8 mouse cellular contexts compared by ENCODE assay signal in the genomic region with DNA sequence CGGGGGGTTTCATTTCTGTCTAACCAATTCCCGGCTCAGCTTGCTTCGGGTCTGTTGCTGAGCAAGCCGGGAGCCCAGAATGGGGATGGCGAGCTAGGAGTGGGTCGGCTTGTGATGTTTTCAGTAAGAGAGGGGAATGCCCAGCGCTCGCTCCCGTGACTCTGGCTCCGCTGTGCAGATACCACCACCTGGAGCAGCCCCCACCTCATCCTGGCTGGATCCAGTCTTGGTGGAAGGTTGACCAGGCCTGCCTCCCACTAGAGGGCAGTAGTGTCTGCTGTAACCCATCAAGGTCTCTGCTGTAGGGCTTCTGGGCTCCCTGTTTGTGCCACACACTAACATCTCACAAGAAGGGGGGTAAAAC. TPM values are rescaled to one million over a fixed set of nuclear protein-coding genes. Genes with fewer than 3 reads are reported as not detected.
DNase-seq lines count a peak whose midpoint lies in the region; ATAC-seq lines count a peak whose summit lies in the region.

No protein-coding gene starts in this region.

- peak; percentile 69 for DNase-seq in adrenal gland, adult 2 months
- peak; percentile 79 for DNase-seq in gastrocnemius, postnatal 14 days
- peak; percentile 49 for DNase-seq in induced T-regulatory cell, adult 2 months (ENCODE audit: low read depth)
- DNase-seq in left cerebral cortex, postnatal 25 days (ENCODE audit: low spot score in 2 of 2), result peak; percentile 85 to 89
- DNase-seq in midbrain, embryonic 10.5 days (ENCODE audit: low spot score), result peak; percentile 81
- DNase-seq in skeletal muscle tissue, adult 2 months (ENCODE audit: low read depth, low spot score), result peak; percentile 81

- H3K9me3 ChIP-seq in midbrain, embryonic 10.5 days (replicated peaks), result no peaks in the 10 kb centered on the region

- H3K27ac ChIP-seq in midbrain, embryonic 10.5 days (replicated peaks), result peak overlapping the region; percentile 71

- peaks cover 10% of the 10 kb centered on the region for H3K4me1 ChIP-seq in midbrain, embryonic 10.5 days

- H3K4me3 ChIP-seq in midbrain, embryonic 10.5 days, result peak overlapping the region; percentile 50

- H3K36me3 ChIP-seq in midbrain, embryonic 10.5 days, result no peaks in the 10 kb centered on the region

- intact Hi-C loops in gastrocnemius, postnatal 14 days (cut with DNase I; ENCODE audit: low total_unique reads), result no loop called here
- intact Hi-C loops in left cerebral cortex, postnatal 25 days (cut with DNase I), result loop anchor here (2.0 to 5.0 kb wide), 3 partner anchors 32 to 718 kb away; no protein-coding TSS in a partner anchor

- WGBS in midbrain, embryonic 10.5 days, result 7% methylated on average over 10 of the region's 10 CpGs

- peak; percentile 76 for ATAC-seq in common myeloid progenitor, adult 5-6 weeks (replicated peaks; ENCODE audit: low read depth, poor library complexity, severe bottlenecking)
- no peak for ATAC-seq in erythroblast, adult 5-6 weeks (replicated peaks; ENCODE audit: low FRiP score, poor library complexity, severe bottlenecking)

- no peaks in the 10 kb centered on the region for H3K27me3 ChIP-seq in midbrain, embryonic 10.5 days (ENCODE audit: low read depth, poor library complexity, severe bottlenecking)

RNA-seq across cellular contexts. Expression of gene Gmpr, which starts 31.9 kb away (rescaled TPM):
- total RNA-seq in adrenal gland, adult 2 months (2021), result 100 to 1,000 TPM in 1 of 2 experiments, 10 to 100 TPM in 1; 57.8 to 114 TPM
- 22.8 and 34.2 TPM in 2 replicates for polyA plus RNA-seq in adrenal gland, adult 2 months (2012; rRNA removed)
- 18.5 and 20.1 TPM in 2 replicates for total RNA-seq in common myeloid progenitor, adult 5-6 weeks (2017)
- total RNA-seq in gastrocnemius, postnatal 14 days (2021), result 100 to 1,000 TPM; 135 to 147 TPM
- total RNA-seq in left cerebral cortex, postnatal 25 days (2021), result 10 to 100 TPM; 41.8 to 47.4 TPM
- 26.9 and 30.0 TPM in 2 replicates for polyA plus RNA-seq in midbrain, embryonic 10.5 days (2016; fragmentation: Nextera tagmentation; extraction: Ambion mirVana)
- 0.96 and 1.3 TPM in 2 replicates for total RNA-seq in erythroblast, adult 5-6 weeks (2015; ENCODE audit: low replicate concordance)
- 2.4 and 4.6 TPM in 2 replicates for total RNA-seq in erythroblast, adult 5-6 weeks (2017; ENCODE audit: low replicate concordance)
